Mouse (Mus musculus) liver, embryonic 16.5 days (tissue): ENCODE data around the gene Phf23. TPM values are rescaled to one million over a fixed set of nuclear protein-coding genes. Genes with fewer than 3 reads are reported as not detected.

Experiments
- ATAC-seq: fragments of 200-750 bp; cut with Nextera tagmentation; 2 replicates; pipeline ENCODE4 v1.8.0; 2017; ENCODE audit warnings: low read depth, mild to moderate bottlenecking, moderate number of reproducible peaks, moderate library complexity
- H3K27ac ChIP-seq: fragments of 300-500 bp; sonication (generic); 2 replicates; pipeline ENCODE4 v1.5.1; 2014; ENCODE audit warnings: mild to moderate bottlenecking, low read length
- H3K27me3 ChIP-seq: fragments of 300-500 bp; sonication (generic); 2 replicates; pipeline ENCODE4 v1.6.1; 2014; ENCODE audit warnings: low read depth, low read length, mixed read lengths; ENCODE audit not compliant: control insufficient read depth, insufficient read depth
- H3K36me3 ChIP-seq: fragments of 300-500 bp; sonication (generic); 2 replicates; pipeline ENCODE4 v1.6.1; 2014; ENCODE audit warnings: mild to moderate bottlenecking; ENCODE audit not compliant: control insufficient read depth, insufficient read depth
- H3K4me1 ChIP-seq: fragments of 300-500 bp; sonication (generic); 2 replicates; pipeline ENCODE4 v1.6.1; 2014; ENCODE audit warnings: low read depth, low read length, mixed read lengths; ENCODE audit not compliant: control insufficient read depth
- H3K4me2 ChIP-seq: fragments of 300-500 bp; sonication (generic); 2 replicates; pipeline ENCODE4 v1.6.1; 2014; ENCODE audit warnings: low read depth, low read length, mixed read lengths
- H3K4me3 ChIP-seq: fragments of 300-500 bp; sonication (generic); 2 replicates; pipeline ENCODE4 v1.5.1; 2014; ENCODE audit warnings: low read depth, mild to moderate bottlenecking, low read length
- H3K9ac ChIP-seq: fragments of 300-500 bp; sonication (generic); 2 replicates; pipeline ENCODE4 v1.6.1; 2014; ENCODE audit warnings: low read depth, low read length
- H3K9me3 ChIP-seq: fragments of 300-500 bp; sonication (generic); replicated peaks from 2 replicates; pipeline ENCODE4 v1.6.1; 2016; ENCODE audit warnings: low read length; ENCODE audit not compliant: control insufficient read depth
- WGBS: fragments of 180-500 bp; shearing (Covaris S2); extraction: QIAGEN DNeasy Blood & Tissue Kit; methylation state at CpG from one replicate; pipeline ENCODE4 v1.1.7; 2014; ENCODE audit not compliant: insufficient replicate concordance; 5-methylcytosine and 5-hydroxymethylcytosine counted together
- polyA plus RNA-seq: library from polyadenylated mRNA; unstranded; fragments of >200 nt; fragmentation: Nextera tagmentation; extraction: Ambion mirVana; gene quantifications from 2 replicates; pipeline ENCODE4 v1.2.1, GENCODE M21; 2015

Phf23 gene
- polyA plus RNA-seq, 1 experiment from 2014 or later, result 17.5 TPM

GRCm38 (mm10) chr11:70001159-70001558 is 5.6 kb downstream of the Phf23 start:
- Histone ChIP-seq H3K27ac (no peak overlapping the region; the same call in 1 of the 2 replicates), H3K4me3 (peak overlapping the region; percentile 76), H3K27me3 (no peaks in the 10 kb centered on the region), H3K4me1 (peaks cover 40% of the 10 kb centered on the region), H3K9ac (peak overlapping the region; percentile 76), H3K4me2 (peak overlapping the region; percentile 100), H3K36me3 (peaks cover 24% of the 10 kb centered on the region), H3K9me3 (no peaks in the 10 kb centered on the region)
- ATAC-seq, result no peak
- WGBS, result 10% methylated on average over 8 of the region's 8 CpGs

DNA sequence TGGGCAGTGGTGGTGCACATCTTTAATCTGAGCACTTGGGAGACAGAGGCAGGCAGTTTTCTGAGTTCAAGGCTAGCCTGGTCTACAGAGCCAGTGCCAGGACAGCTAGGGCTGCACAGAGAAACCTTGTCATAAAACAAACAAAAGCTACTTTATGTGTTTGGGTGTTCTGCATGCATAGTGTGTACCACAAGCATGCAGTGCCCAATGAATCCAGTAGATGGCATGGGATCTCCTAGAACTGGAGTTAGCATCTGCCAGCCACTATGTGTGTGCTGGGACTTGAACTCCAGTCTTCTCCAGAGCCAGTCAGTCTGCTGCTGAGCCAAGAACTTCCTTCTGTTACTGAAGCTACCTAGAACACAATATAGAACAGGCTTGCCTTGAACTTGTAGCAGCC is 6.3 kb downstream of the Phf23 start:
- Histone ChIP-seq H3K9ac (no peak overlapping the region), H3K4me3 (peak overlapping the region; percentile 76; the same call in 1 of the 2 replicates), H3K4me1 (peaks cover 39% of the 10 kb centered on the region)

GRCm38 (mm10) chr11:70002471-70002870 is 6.9 kb downstream of the Phf23 start:
- 68% methylated on average over 2 of the region's 2 CpGs for WGBS
- no peak overlapping the region for H3K4me3 ChIP-seq
- no peak overlapping the region for H3K4me2 ChIP-seq
- ATAC-seq, result no peak
- no peaks in the 10 kb centered on the region for H3K27me3 ChIP-seq
- H3K9ac ChIP-seq, result no peak overlapping the region
- H3K4me1 ChIP-seq, result peaks cover 33% of the 10 kb centered on the region
- no peaks in the 10 kb centered on the region for H3K9me3 ChIP-seq
- H3K36me3 ChIP-seq, result peaks cover 28% of the 10 kb centered on the region
- H3K27ac ChIP-seq, result no peak overlapping the region

More for the DNA sequence above, 6.3 kb downstream of the Phf23 start:
- Histone ChIP-seq H3K27ac (no peak overlapping the region), H3K36me3 (peaks cover 28% of the 10 kb centered on the region), H3K4me2 (peak overlapping the region; percentile 100), H3K27me3 (no peaks in the 10 kb centered on the region), H3K9me3 (no peaks in the 10 kb centered on the region)
- ATAC-seq, result no peak

DNA sequence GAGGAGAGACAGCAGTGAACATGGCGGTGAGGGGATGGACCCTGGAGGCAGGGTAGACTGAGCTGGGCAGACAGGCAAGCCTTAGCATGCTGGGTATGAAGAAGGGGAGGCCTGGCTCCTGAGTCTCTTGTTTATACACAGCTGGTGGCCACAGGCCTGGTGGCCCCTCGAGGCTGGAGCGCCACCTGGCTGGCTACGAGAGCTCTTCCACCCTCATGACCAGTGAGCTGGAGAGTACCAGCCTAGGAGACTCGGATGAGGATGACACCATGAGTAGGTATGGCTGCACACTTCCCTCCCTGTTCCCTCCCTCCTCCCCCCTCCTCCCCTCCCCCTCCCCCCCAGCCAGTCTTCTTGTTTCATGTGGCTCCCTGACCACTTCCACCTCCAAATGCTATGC is 9.9 kb downstream of the Phf23 start:
- H3K27ac ChIP-seq, result no peak overlapping the region
- peaks cover 23% of the 10 kb centered on the region for H3K36me3 ChIP-seq
- H3K4me2 ChIP-seq, result no peak overlapping the region
- H3K9me3 ChIP-seq, result no peaks in the 10 kb centered on the region
- H3K4me1 ChIP-seq, result peaks cover 13% of the 10 kb centered on the region
- no peaks in the 10 kb centered on the region for H3K27me3 ChIP-seq
- no peak for ATAC-seq
- WGBS, result 60% methylated on average over 5 of the region's 5 CpGs
- no peak overlapping the region for H3K4me3 ChIP-seq
- H3K9ac ChIP-seq, result no peak overlapping the region

- WGBS, result 76% methylated on average over 6 of the region's 6 CpGs
- H3K27me3 ChIP-seq, result no peaks in the 10 kb centered on the region
- peaks cover 50% of the 10 kb centered on the region for H3K36me3 ChIP-seq
- H3K4me2 ChIP-seq, result no peak overlapping the region
- peaks cover 11% of the 10 kb centered on the region for H3K4me1 ChIP-seq
- H3K4me3 ChIP-seq, result no peak overlapping the region
- H3K9me3 ChIP-seq, result no peaks in the 10 kb centered on the region
- ATAC-seq, result no peak
- H3K27ac ChIP-seq, result no peak overlapping the region
- H3K9ac ChIP-seq, result no peak overlapping the region
These were observed 14.5 kb downstream of the Phf23 start for GRCm38 (mm10) chr11:70010033-70010432.

DNA sequence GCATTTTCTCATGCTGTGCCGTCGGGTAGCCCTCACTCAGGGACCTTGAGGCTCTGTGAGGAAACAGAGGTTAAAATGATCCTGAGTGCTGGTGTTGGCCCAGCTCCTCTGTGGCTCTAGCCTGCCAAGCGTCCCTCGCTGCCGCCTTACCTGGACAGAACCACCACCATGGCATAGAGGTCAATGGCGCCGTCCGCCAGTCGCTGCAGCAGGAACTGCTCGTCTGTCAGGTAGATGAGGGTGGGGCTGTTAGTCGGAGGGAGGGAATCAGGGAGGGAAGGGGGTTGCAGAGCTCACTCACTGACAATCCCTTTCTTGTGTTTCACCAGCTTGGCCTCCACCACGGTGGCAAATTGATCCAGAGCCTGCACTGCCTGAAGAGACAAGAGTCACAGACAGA is 15.0 kb downstream of the Phf23 start:
- WGBS, result 77% methylated on average over 12 of the region's 12 CpGs
- Histone ChIP-seq H3K36me3 (peaks cover 50% of the 10 kb centered on the region), H3K4me2 (no peak overlapping the region), H3K9me3 (no peaks in the 10 kb centered on the region), H3K4me3 (no peak overlapping the region), H3K27ac (no peak overlapping the region), H3K9ac (no peak overlapping the region), H3K27me3 (no peaks in the 10 kb centered on the region), H3K4me1 (peaks cover 13% of the 10 kb centered on the region)
- no peak for ATAC-seq

DNA sequence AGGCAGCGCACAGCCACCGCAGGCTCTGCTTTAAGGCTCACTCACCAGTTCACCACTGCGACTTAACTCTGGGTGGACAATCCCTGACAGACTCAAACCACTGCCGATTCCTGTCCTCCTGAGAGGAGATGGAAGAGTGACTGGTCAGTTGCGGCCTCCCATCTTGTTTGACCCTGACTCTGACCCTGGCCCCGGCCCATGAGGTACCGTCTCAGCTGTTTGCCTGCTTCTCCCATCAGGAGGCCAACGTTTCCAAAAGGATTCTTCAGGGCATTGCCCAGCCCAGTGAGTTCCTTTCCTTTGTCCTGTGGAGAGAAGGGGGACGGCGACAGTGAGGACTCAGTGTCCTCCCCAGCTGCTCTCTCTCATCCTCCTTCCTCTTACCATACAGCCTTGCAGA is 15.4 kb downstream of the Phf23 start:
- Histone ChIP-seq H3K4me1 (peaks cover 15% of the 10 kb centered on the region), H3K9me3 (no peaks in the 10 kb centered on the region), H3K27ac (no peak overlapping the region), H3K4me3 (no peak overlapping the region), H3K9ac (no peak overlapping the region), H3K4me2 (no peak overlapping the region), H3K36me3 (peaks cover 48% of the 10 kb centered on the region), H3K27me3 (no peaks in the 10 kb centered on the region)
- WGBS, result 81% methylated on average over 10 of the region's 10 CpGs
- ATAC-seq, result no peak

- H3K4me1 ChIP-seq, result peaks cover 15% of the 10 kb centered on the region
- H3K36me3 ChIP-seq, result peaks cover 42% of the 10 kb centered on the region
- no peak for ATAC-seq
- no peak overlapping the region for H3K4me2 ChIP-seq
- H3K9me3 ChIP-seq, result no peaks in the 10 kb centered on the region
- H3K27ac ChIP-seq, result no peak overlapping the region
- no peak overlapping the region for H3K4me3 ChIP-seq
- no peaks in the 10 kb centered on the region for H3K27me3 ChIP-seq
- WGBS, result 84% methylated on average over 9 of the region's 9 CpGs
- H3K9ac ChIP-seq, result no peak overlapping the region
These were observed 17.4 kb downstream of the Phf23 start for GRCm38 (mm10) chr11:70012931-70013330.

- Histone ChIP-seq H3K4me2 (no peak overlapping the region), H3K9ac (no peak overlapping the region), H3K27me3 (no peaks in the 10 kb centered on the region), H3K9me3 (no peaks in the 10 kb centered on the region), H3K27ac (no peak overlapping the region), H3K4me1 (peaks cover 18% of the 10 kb centered on the region), H3K36me3 (peaks cover 42% of the 10 kb centered on the region), H3K4me3 (no peak overlapping the region)
- ATAC-seq, result no peak
- 76% methylated on average over 3 of the region's 3 CpGs for WGBS
These were observed 17.8 kb downstream of the Phf23 start for GRCm38 (mm10) chr11:70013408-70013807.
